10 mouse cellular contexts compared by ENCODE assay signal in the genomic region with DNA sequence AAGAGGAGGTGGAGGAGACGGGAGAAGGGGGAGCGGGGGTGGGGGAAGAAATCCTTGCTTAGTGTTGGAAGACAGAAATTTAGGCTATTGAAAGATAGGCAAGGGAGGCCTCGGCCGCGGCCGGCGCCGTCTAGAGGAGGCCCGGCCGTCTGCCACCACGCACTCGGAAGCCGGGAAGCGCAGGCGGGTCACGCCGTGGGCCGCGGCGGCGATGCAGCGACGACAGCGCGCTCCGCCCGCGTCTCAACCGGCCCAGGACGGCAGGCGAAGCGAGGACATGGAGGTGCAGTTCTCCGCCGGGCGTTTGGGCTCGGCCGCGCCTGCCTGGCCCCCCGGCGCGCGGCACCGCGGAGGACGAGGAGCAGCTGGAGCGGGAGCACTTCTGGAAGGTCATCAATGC.
A peak's percentile ranks its signal among the peaks of the same experiment; 100 is the strongest.
DNase-seq lines count a peak whose midpoint lies in the region; ATAC-seq lines count a peak whose summit lies in the region.
"Had no signal": no experiment of that assay in that cellular context is flagged by ENCODE, and none has a peak within 500 bp of the region (broad histone marks: within the 10 kb centered on the region; RNA-seq: fewer than 3 reads in every experiment).

No protein-coding gene starts in this region.

- no peaks in the 10 kb centered on the region for H3K4me1 ChIP-seq in kidney, embryonic 14.5 days (ENCODE audit: control insufficient read depth, insufficient read depth, low read length)
- H3K4me1 ChIP-seq in embryonic facial prominence, embryonic 10.5 days = no peaks in the 10 kb centered on the region
- no peaks in the 10 kb centered on the region for H3K4me1 ChIP-seq in limb, embryonic 12.5 days (replicated peaks)

- H3K27me3 ChIP-seq in kidney, embryonic 14.5 days (ENCODE audit: control insufficient read depth, insufficient read depth, low read length) = no peaks in the 10 kb centered on the region
- H3K27me3 ChIP-seq in embryonic facial prominence, embryonic 10.5 days (replicated peaks; ENCODE audit: low read depth, poor library complexity, severe bottlenecking) = peaks cover 3% of the 10 kb centered on the region; the same call in 1 of the 2 replicates
- peaks cover 6% of the 10 kb centered on the region for H3K27me3 ChIP-seq in limb, embryonic 12.5 days

- WGBS in kidney, embryonic 14.5 days = 12% methylated on average over 36 of the region's 46 CpGs
- 21% methylated on average over 46 of the region's 46 CpGs for WGBS in embryonic facial prominence, embryonic 10.5 days
- 7% methylated on average over 46 of the region's 46 CpGs for WGBS in limb, embryonic 12.5 days

- peak; percentile 1 for DNase-seq in adrenal gland, adult 2 months
- DNase-seq in adrenal gland, adult 8-10 months = no peak
- no peak for DNase-seq in kidney, postnatal 36 days
- DNase-seq in embryonic facial prominence, embryonic 10.5 days (ENCODE audit: low spot score) = no peak
- no peak for DNase-seq in retina, embryonic 14.5 days (ENCODE audit: low spot score)
- DNase-seq in thymus, postnatal 0 days (ENCODE audit: low spot score) = no peak
- DNase-seq: cerebellum, adult 11 months; gastrocnemius, postnatal 10 days had no signal

- peak overlapping the region; percentile 38 for H3K4me2 ChIP-seq in kidney, embryonic 14.5 days (replicated peaks; ENCODE audit: low read depth, low read length)
- H3K4me2 ChIP-seq in limb, embryonic 12.5 days = peak overlapping the region; percentile 46

- no peaks in the 10 kb centered on the region for H3K36me3 ChIP-seq in kidney, embryonic 14.5 days (ENCODE audit: control insufficient read depth, insufficient read depth, low read length)
- H3K36me3 ChIP-seq in embryonic facial prominence, embryonic 10.5 days (replicated peaks) = no peaks in the 10 kb centered on the region
- no peaks in the 10 kb centered on the region for H3K36me3 ChIP-seq in limb, embryonic 12.5 days

- H3K9ac ChIP-seq in kidney, embryonic 14.5 days (ENCODE audit: low read depth, low read length) = no peak overlapping the region
- H3K9ac ChIP-seq in limb, embryonic 12.5 days (replicated peaks) = no peak overlapping the region

- peak overlapping the region; percentile 20; the same call in 1 of the 2 replicates for H3K4me3 ChIP-seq in kidney, embryonic 14.5 days (ENCODE audit: low read length)
- H3K4me3 ChIP-seq in embryonic facial prominence, embryonic 10.5 days = peak overlapping the region; percentile 26; the same call in 1 of the 2 replicates
- H3K4me3 ChIP-seq in limb, embryonic 12.5 days (replicated peaks) = peak overlapping the region; percentile 24

- H3K27ac ChIP-seq in kidney, embryonic 14.5 days (ENCODE audit: low read depth, low read length) = no peak overlapping the region
- H3K27ac ChIP-seq in embryonic facial prominence, embryonic 10.5 days (replicated peaks) = no peak overlapping the region
- H3K27ac ChIP-seq in limb, embryonic 12.5 days = no peak overlapping the region

- no peaks in the 10 kb centered on the region; the same call in 1 of the 2 replicates for H3K9me3 ChIP-seq in kidney, embryonic 14.5 days (ENCODE audit: control insufficient read depth, low read length)
- H3K9me3 ChIP-seq in embryonic facial prominence, embryonic 10.5 days = peaks cover 26% of the 10 kb centered on the region
- H3K9me3 ChIP-seq in limb, embryonic 12.5 days = peaks cover 22% of the 10 kb centered on the region; the same call in 1 of the 2 replicates

- ATAC-seq in kidney, embryonic 14.5 days (ENCODE audit: low FRiP score, low TSS enrichment) = peak; percentile 46; the same call in 1 of the 2 replicates
- ATAC-seq in limb, embryonic 12.5 days (ENCODE audit: insufficient number of reproducible peaks, insufficient read depth, low FRiP score, low TSS enrichment, low read depth) = no peak
